Mouse (Mus musculus): Measurements from ENCODE around the gene Ip6k1. TPM values are rescaled to one million over a fixed set of nuclear protein-coding genes. Genes with fewer than 3 reads are reported as not detected.

The Ip6k1 gene
- 100 to 1,000 TPM; 241 to 243 TPM for total RNA-seq (2021)
- long read RNA-seq, full-length matches to known transcripts, result 210 of 333 reads
- long read RNA-seq, partial matches to known transcripts, result 32 of 333 reads
- long read RNA-seq, other reads (novel, unspliced or antisense), result 91 of 333 reads

DNA sequence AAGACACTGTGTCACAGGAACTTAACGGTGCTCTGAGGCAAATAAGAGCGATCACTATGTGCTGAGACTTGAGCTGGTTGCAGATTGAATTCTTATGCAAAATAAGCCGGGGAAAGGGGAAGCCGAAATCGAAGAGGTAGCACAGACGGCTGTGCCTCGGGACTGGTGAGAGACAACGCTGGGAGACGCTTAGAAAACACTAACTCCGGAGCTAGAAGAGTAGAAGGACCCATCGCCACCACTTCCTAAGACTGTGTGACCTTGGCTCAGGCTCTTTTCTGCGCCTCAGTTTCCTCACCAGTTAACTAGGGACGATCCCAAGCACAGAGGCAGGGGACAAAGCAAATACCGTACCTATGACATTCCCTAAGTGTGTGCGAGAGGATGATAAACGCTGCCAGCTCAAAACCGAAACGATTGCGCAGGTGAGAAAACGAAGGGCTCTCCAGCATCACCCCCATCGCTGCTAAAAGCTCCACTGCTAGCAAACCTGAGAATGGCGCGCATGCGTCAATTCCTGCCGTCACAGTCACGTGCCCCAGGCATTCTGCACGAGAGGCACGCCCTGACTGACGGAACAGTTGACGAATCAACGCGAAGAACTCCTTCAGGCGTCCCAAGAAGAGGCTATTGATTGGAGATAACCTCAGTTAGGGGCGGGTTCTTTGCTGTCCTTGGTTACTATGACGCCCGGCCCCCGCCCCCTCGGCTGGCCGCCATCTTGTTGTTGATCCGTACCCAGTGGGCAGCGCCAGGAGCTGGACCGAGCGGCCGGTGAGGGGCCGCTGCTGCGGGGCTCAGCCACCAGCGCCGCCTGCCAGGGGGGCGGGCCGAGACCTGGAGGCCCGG lies at the start of gene Ip6k1:
Gene Ip6k1 (plus strand): TSS at position 580 of the 849 bp plus-strand sequence.
- peak; percentile 100 for DNase-seq (ENCODE audit: low spot score in 2 of 2)

DNA sequence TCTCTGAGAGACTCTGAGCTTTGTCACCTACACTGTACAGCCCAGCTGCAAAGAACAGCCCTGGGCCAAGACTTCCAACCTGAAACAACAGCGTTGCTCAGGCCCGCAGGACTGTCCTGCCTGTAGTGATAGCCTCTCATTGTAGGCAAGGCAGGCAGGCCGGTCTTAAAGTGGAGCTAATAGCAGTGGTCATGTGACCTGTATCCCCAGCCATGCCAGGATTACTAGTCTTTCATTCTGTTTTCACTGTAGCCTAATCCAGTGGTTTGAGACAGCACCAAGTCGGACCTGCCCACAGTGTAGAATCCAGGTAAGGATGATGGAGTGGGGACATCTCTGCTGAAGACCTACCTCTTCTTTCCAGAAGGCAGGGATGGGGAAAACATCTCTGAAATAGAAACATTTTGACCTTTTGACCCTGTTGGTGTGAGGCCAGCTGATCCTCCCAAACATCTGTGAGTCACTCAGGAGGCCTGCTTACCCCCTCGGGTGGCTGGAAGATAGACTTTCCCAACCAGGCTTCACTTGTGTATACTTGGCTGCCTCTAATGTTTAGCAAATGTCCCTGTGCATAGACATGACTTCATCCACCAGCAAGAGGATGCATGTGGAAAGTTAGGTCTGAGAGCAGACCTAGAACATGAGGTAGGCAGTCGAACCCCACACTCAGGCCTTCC lies 46.5 kb upstream of the Ip6k1 start:
- no peak for DNase-seq (ENCODE audit: low spot score in 2 of 2)

DNA sequence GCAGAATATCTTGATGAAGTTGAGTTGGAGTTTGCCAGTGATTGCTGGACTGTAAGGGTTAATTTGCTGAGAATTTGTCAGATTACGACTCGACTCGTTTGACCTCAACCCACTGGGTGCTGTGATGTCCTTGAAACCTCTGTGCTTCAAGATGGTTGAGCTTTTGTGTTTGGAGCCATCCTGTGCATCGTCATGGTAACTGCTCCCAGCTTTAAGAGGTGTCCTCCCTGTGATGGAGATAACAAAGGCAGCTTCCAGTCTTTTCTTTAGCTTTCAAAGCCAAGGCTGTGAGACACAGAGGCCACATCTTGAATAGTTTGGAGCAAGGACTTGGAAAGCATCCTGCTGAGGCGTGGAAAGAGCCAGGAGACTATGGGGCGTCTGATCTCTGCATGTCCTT lies 45.2 kb upstream of the Ip6k1 start:
- DNase-seq (ENCODE audit: low spot score in 2 of 2), result no peak

DNA sequence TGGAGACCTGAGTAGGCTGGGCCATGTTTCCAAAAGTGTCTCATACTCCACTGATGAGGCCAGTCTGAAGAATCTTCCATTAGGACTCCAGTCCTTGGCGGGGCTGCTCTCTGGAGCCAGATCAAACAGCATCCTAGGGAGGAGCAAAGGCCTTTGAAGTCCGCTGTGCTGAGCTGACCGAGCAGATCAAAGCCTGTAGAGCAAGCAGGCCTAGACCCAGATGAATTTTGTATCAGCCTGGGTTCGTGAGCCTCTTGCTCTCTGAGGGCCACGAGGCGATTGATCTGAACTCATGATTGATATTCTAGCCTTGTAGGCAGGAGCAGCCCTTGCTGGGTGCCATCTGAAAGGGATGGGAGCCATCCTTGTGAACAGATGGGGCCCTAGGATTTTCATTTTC lies 42.4 kb upstream of the Ip6k1 start:
- no peak for DNase-seq (ENCODE audit: low spot score in 2 of 2)

DNA sequence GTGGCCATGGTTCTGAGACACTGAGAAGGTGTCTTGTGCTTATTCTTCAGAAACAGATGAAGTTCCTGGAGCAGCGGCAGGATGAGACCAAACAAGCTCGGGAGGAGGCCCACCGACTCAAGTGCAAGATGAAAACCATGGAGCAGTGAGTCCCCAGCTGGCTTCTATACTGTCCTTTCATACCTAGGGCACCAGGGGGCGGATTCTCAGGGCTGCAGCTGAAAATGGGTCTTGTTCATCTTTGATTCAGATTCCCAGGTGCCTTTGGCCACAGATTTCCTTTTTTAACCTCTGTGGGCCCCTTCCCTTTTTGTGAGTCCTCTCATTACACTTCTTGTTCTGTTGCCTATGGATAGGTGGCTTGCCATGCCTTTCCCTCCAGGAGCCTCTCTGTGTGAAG lies 41.4 kb upstream of the Ip6k1 start:
- no peak for DNase-seq (ENCODE audit: low spot score in 2 of 2)

DNA sequence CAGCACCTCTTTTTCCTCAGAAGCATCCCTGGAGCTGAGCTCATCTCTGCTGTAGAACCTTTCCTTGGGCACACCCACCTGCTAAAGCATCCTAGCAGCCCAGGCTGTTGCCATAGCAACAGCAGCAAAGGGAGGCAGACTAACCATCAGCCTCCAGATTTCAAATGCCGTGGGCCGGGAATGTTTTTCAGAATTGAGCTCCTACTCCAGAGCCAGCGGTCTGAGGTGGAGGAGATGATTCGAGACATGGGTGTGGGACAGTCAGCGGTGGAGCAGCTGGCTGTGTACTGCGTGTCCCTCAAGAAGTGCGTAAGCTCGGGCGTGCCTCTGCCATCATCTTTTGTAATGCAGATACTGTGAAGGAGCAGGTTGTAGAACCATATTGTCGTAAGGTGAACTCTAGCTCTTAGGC lies 40.9 kb upstream of the Ip6k1 start:
- peak; percentile 84 to 89 for DNase-seq (ENCODE audit: low spot score in 2 of 2)

DNA sequence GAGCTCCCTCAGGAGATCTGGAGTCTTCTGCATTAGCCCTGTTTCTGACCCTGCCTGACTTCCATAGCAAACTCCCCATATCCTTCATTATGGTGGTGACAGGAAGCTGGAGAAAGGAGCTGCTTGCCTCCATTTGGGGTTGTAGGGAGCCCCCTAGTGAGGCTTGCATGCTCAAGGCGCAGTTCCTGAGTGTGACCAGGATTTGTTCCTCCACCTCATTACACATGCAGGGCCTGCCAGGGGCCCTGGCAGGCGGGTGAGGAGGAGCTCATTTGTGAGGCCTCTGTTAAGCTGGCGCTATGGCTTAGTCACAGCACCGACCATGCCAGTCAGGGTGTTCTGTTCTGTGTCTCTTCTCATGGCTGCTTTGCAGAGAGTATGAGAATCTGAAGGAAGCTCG lies 40.4 kb upstream of the Ip6k1 start:
- DNase-seq (ENCODE audit: low spot score in 2 of 2), result peak; percentile 74 to 87

DNA sequence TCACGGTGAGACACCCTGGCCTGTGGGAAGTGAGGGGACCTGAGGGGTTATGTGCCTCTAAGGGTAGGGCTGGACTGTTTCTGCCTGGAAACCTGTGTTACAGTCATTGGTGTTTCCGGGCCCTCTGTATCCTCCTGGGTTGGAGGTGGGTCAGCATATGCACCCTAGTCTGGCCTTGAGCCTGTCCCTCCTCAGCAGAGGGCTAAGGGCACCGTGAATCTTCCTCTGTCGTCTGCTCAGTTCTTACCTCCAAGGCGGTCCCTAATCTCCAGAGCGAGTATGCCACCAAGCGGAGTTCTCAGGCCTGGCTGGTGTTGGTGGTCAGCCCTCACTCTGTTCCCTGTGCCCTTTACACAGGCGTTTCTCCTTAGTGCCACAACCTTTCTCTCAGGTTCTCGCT lies 39.4 kb upstream of the Ip6k1 start:
- no peak for DNase-seq (ENCODE audit: low spot score in 2 of 2)

DNA sequence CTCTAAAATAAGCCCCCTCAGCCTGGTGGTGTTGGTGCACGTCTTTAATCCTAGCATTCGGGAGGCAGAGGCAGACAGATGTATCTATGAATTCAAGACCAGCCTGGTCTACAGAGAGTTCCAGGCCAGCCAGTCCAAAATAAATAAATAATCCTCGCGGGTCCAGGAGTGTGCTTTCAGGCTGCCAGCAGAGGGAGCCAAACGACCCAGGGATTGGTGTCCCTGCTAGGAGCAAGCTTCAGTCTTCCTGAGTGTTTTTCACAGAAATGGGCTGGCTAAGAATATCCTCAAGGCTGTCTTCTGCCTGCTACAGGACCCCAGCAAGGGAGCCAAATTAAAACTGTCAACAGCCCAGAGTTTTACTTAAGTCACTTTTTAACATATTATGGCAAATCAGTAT lies 38.6 kb upstream of the Ip6k1 start:
- peak in 1 of 2 experiments; percentile 87 for DNase-seq (ENCODE audit: low spot score in 2 of 2)

DNA sequence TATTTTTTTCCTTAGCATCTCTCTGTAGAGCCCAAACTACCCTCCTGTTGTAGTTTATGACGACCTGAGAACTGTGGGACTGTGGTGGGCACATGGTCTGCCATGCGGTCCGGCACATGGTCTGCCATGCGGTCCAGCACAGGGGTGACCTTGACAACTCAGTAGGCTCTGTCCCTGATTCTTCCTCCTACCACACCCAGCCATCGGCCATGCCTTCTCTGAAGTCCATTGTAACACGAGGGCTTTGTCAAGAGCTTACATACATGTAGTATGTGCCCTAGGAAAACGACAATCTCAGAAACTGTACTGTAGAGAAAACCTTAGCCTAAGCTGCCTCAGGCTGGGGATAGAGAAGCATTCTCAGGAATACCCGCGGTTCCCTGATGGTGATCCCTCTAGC lies 37.6 kb upstream of the Ip6k1 start:
- DNase-seq (ENCODE audit: low spot score in 2 of 2), result no peak

DNA sequence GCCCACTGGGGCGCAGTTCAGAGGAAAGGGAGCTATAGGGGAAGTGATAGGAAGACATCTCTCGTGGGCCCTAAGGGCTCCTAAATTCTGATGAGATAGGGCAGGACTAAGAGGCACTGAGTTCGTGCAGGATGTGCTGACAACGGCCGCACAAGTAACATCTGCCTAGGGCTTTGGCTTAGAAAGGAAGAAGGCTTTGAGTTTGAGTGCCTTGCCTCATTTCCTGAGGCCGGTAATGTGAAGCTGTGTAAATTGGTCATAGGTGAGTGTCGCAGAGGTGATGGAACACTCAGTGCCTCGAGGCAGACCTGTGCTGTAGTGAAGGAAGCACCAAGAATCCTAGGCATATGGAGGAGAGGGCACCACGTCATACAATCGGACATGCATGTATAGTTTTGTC lies 35.6 kb upstream of the Ip6k1 start:
- no peak for DNase-seq (ENCODE audit: low spot score in 2 of 2)

DNA sequence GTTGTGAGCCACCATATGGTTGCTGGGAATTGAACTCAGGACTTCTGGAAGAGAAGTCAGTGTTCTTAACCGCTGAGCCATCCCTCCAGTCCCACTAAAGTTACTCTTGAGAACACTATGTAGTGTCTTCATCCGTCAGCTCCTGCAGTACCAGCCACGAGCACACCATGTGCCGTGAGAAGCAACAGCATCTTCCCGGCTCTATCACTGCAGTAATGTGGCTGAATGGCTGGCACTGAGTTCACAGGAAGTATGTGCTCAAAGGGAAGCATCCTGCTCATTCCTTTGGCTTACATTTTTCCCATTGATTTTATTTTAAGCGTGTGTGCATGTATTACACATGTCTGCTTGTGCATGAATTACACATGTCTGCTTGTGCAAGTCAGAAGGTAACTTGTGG lies 34.9 kb upstream of the Ip6k1 start:
- DNase-seq (ENCODE audit: low spot score in 2 of 2), result no peak

DNA sequence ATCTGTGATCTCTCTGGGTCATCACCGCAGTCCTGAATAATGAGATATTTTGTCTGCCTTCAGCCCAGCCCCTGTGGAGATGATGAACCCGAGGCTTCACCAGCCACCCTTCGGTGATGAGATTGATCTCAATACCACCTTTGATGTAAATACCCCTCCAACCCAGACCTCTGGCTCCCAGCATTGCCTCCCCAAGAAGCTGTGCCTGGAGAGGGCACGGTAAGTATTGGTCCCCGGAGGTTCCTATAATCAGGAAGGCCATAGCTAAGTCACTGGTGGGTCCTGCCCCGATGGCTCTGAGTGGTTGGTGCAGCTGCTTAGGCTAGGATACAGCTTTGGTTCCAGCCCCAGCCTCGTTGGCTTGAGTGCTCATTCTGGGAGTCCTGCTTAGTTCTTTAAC lies 33.8 kb upstream of the Ip6k1 start:
- no peak for DNase-seq (ENCODE audit: low spot score in 2 of 2)

DNA sequence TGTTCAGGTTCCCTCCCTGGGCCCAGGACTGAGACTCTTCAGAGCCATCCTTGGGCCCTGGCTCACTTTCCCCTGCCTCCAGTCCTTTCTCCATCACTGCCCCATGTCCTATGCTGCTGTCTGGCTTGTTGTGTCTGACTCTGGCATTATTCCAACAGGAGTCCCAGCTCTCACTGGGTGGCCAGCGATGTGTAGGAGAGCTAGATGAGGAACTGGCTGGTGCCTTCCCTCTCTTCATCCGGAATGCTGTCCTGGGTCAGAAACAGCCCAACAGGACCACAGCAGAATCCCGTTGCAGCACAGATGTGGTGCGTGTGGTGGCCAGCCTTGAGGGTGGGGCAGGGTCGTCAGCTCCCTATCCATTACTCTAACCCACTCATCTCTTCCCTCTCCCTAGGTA lies 32.0 kb upstream of the Ip6k1 start:
- no peak for DNase-seq (ENCODE audit: low spot score in 2 of 2)

DNA sequence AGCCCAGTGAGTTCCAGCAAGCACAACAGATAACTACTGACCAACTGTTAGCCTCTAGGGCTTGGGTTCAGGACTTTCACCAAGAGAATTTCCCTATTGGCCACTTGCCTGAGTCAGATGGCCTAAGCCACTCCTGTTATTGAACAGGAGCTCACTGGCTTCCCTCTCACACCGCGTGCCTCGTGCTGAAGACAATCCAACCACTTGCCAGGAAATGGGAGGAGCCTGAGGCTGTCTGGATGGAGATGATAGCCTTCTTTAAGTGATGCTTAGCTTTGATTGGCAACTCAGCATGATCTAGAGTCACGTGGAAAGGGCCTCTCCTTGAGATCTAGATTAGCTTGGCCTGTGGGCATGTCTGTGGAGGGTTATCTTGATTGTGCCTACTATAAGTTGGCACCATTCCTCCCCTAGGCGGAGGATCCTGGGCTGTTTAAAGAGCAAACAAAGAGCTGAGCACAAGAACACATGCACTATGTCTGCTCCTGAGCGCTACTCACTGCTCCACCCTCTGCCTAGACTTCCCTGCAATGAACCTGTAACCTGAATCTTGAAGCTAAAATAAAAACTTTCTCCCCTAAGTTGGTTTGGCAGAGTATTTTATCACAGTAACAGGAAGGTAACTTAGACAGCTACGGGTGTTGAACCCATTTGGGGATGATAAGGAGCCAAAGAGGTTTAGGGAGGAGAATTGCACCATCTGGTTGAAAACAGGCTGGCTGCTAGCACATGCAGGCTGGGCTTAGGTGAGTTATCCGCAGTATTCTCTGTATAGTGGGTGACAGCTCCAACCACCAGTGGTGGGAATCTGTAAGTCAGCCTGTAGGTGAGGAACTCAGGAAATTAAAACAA lies 30.4 kb upstream of the Ip6k1 start:
- DNase-seq (ENCODE audit: low spot score in 2 of 2), result no peak

DNA sequence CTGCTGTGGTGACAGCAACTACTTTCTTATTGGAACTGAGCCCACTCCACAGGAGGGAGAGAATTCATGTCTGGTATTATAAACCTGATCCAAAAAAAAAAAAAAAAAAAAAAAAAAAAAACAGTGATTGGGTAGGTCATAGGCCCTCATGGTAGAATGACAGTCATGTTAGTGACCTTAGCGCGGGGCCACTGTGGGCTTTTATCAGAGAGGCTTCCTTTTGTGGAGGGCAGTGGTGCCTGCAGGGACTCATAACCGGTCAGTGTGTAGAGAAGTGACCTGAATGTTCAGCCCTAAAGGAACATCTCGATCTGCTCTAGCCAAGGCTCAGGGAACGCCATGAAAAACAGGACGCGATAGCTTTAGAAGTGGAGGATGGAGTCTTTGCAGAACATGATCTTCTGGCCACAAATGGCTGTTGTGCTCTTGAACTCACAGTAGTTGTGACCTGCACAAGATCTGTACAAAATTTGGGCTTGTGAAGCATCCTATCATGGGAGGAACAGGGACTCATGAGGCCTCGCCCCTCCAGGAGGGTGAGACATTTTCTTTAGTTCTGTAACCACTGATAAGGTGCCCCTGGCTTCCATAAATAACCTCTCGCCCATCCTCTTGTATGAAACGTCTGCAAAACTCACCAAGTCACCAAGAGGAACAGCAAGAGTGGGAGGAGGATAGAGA lies 27.7 kb upstream of the Ip6k1 start:
- no peak for DNase-seq (ENCODE audit: low spot score in 2 of 2)

DNA sequence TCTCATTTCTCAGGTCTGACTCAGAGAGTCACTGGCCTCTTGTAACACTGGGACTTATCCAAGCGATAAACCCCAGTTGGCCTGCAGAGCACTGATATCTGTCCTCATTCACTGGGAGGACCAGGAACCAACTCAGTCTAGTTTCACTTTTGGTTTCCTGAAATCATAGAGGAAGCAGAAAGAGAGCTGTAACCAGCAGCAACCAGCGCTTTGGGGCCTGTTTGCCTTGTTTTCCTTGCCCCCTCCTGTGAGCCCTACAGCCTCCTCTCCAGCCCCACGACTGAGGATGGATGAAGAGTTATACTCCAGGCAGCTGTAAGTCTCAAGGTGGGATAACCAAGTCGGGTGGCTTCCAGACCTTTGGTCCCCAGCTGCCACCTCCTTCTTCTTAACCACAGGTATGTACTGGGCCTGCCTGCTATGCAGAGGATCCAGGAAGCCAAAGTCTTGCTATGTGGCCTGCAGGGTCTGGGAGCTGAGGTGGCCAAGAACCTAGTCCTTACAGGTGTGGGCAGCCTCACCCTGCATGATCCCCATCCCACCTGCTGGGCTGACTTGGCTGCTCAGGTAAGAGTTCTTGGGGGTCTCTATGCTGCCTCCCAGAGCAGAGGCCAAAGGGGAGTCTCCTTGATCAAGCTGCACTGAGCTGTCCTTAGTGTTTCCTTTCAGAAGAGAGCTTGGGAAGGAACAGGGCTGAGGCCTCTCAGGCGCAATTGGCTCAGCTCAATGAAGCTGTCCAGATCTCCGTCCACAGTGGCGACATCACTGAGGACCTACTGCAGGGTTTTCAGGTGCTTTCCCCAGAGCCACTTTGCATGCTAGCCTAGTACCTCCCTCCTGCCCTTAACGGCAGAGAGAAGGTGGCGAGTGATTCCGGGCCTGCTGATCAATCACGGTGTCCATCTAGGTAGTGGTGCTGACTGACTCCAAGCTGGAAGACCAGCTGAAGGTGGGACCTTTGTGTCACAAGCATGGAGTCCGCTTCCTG lies 26.6 kb upstream of the Ip6k1 start, which contains the start of gene Uba7:
Gene Uba7 (plus strand): TSS at position 107 of the 988 bp plus-strand sequence.
- no peak for DNase-seq (ENCODE audit: low spot score in 2 of 2)

DNA sequence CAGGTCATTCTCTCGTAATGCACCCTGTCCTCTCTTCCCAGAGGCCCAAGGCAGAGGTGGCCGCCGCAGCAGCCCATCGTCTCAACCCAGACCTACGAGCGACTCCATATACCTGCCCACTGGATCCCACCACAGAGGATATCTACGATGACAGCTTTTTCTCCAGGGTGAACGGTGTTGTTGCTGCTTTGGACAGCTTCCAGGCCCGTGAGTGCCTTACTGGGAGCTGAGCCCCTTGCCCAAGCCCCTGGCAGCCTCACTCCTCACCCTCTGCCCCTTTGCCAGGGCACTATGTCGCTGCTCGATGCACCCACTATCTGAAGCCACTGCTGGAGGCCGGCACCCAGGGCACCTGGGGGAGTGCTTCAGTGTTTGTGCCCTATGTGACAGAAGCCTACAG lies 23.5 kb upstream of the Ip6k1 start:
- DNase-seq (ENCODE audit: low spot score in 2 of 2), result no peak

Data from layer of hippocampus, adult 18-20 months (tissue).